Mouse (Mus musculus) cortical plate, adult 2 months (tissue): ENCODE results near the gene Myl4. TPM values are rescaled to one million over a fixed set of nuclear protein-coding genes. Genes with fewer than 3 reads are reported as not detected.

Experiments
- H3K27ac ChIP-seq: fragments of 200-500 bp; 2 replicates; pipeline ENCODE4 v1.5.1; 2012; ENCODE audit warnings: low read length, control low read depth, inconsistent platforms; ENCODE audit not compliant: insufficient read depth
- H3K4me1 ChIP-seq: fragments of 200-500 bp; 2 replicates; pipeline ENCODE4 v1.6.1; 2011; ENCODE audit warnings: low read length; ENCODE audit not compliant: control insufficient read depth, insufficient read depth
- H3K4me3 ChIP-seq: fragments of 200-500 bp; 2 replicates; pipeline ENCODE4 v1.5.1; 2011; ENCODE audit warnings: mild to moderate bottlenecking, low read length, control low read depth; ENCODE audit not compliant: insufficient read depth
- CTCF ChIP-seq: fragments of 200-500 bp; IDR thresholded peaks from 2 replicates; pipeline ENCODE4 v1.5.1; 2011; ENCODE audit warnings: mild to moderate bottlenecking, control low read depth, low read length; ENCODE audit not compliant: insufficient read depth; ENCODE audit errors: extremely low read depth
- POLR2A ChIP-seq: fragments of 200-500 bp; IDR thresholded peaks from 2 replicates; pipeline ENCODE4 v1.6.1; 2011; ENCODE audit warnings: mild to moderate bottlenecking, low read length, control low read depth; ENCODE audit not compliant: insufficient read depth; ENCODE audit errors: extremely low read depth
- polyA plus RNA-seq: library from polyadenylated mRNA; depleted of rRNA; stranded (reverse); fragments of >200 nt; gene quantifications from 2 replicates; pipeline ENCODE4 v1.2.3, GENCODE M21; 2012

The Myl4 gene
- polyA plus RNA-seq, 1 experiment: 74.0 TPM

GRCm38 (mm10) chr11:104625453-104626402 is 75.3 kb downstream of the Myl4 start:
- Histone ChIP-seq H3K4me3 (no peak overlapping the region), H3K4me1 (no peaks in the 10 kb centered on the region), H3K27ac (no peak overlapping the region)
- TF ChIP-seq CTCF: no peak
- no peak for TF ChIP-seq POLR2A

- Histone ChIP-seq H3K4me3 (no peak overlapping the region), H3K27ac (no peak overlapping the region), H3K4me1 (no peaks in the 10 kb centered on the region)
- no peak for TF ChIP-seq CTCF
- TF ChIP-seq POLR2A: no peak
Observed at GRCm38 (mm10) chr11:104626635-104627034, 76.2 kb downstream of the Myl4 start.

- H3K27ac ChIP-seq: no peak overlapping the region
- no peaks in the 10 kb centered on the region for H3K4me1 ChIP-seq
- H3K4me3 ChIP-seq: no peak overlapping the region
- no peak for TF ChIP-seq CTCF
- TF ChIP-seq POLR2A: no peak
Observed at GRCm38 (mm10) chr11:104627616-104628301, 77.3 kb downstream of the Myl4 start.

GRCm38 (mm10) chr11:104628566-104628965 is 78.1 kb downstream of the Myl4 start:
- no peak overlapping the region for H3K4me3 ChIP-seq
- TF ChIP-seq POLR2A (no peak), CTCF (no peak)
- H3K4me1 ChIP-seq: no peaks in the 10 kb centered on the region
- no peak overlapping the region for H3K27ac ChIP-seq

- Histone ChIP-seq H3K27ac (no peak overlapping the region), H3K4me3 (no peak overlapping the region), H3K4me1 (no peaks in the 10 kb centered on the region)
- TF ChIP-seq CTCF (no peak), POLR2A (no peak)
Observed at GRCm38 (mm10) chr11:104630185-104630835, 79.8 kb downstream of the Myl4 start.

- Histone ChIP-seq H3K4me1 (no peaks in the 10 kb centered on the region), H3K4me3 (no peak overlapping the region), H3K27ac (no peak overlapping the region)
- TF ChIP-seq CTCF (no peak), POLR2A (no peak)
Observed at GRCm38 (mm10) chr11:104631306-104631705, 80.8 kb downstream of the Myl4 start.

GRCm38 (mm10) chr11:104637010-104637409 is 86.5 kb downstream of the Myl4 start:
- H3K27ac ChIP-seq: no peak overlapping the region
- TF ChIP-seq POLR2A (no peak), CTCF (no peak)

GRCm38 (mm10) chr11:104638006-104638405 is 87.5 kb downstream of the Myl4 start:
- TF ChIP-seq POLR2A (no peak), CTCF (no peak)
- Histone ChIP-seq H3K27ac (no peak overlapping the region), H3K4me3 (no peak overlapping the region), H3K4me1 (no peaks in the 10 kb centered on the region)

More at GRCm38 (mm10) chr11:104637010-104637409, 86.5 kb downstream of the Myl4 start:
- H3K4me3 ChIP-seq: no peak overlapping the region
- H3K4me1 ChIP-seq: no peaks in the 10 kb centered on the region

- H3K4me3 ChIP-seq: no peak overlapping the region
- H3K27ac ChIP-seq: no peak overlapping the region
- H3K4me1 ChIP-seq: no peaks in the 10 kb centered on the region
- TF ChIP-seq CTCF (no peak), POLR2A (no peak)
Observed at GRCm38 (mm10) chr11:104638906-104639305, 88.4 kb downstream of the Myl4 start.

- no peak overlapping the region for H3K27ac ChIP-seq
- H3K4me3 ChIP-seq: no peak overlapping the region
- H3K4me1 ChIP-seq: no peaks in the 10 kb centered on the region
- TF ChIP-seq POLR2A (no peak), CTCF (no peak)
Observed at GRCm38 (mm10) chr11:104639634-104640033, 89.2 kb downstream of the Myl4 start.
